Mouse (Mus musculus) brain, embryonic 14.5 days (tissue): Measurements from ENCODE around the gene Ephb2.

Experiments used
- CTCF ChIP-seq: fragments of 200-500 bp; IDR thresholded peaks from 2 replicates; pipeline ENCODE4 v1.5.1; 2012; ENCODE audit warnings: inconsistent platforms, mild to moderate bottlenecking, moderate library complexity, borderline replicate concordance; ENCODE audit not compliant: insufficient read depth, insufficient read length; ENCODE audit errors: extremely low read depth
- POLR2A ChIP-seq: fragments of 200-500 bp; IDR thresholded peaks from 2 replicates; pipeline ENCODE4 v1.6.1; 2012; ENCODE audit warnings: mild to moderate bottlenecking, inconsistent platforms, borderline replicate concordance; ENCODE audit not compliant: poor library complexity, insufficient read depth, insufficient read length, severe bottlenecking; ENCODE audit errors: extremely low read depth

DNA sequence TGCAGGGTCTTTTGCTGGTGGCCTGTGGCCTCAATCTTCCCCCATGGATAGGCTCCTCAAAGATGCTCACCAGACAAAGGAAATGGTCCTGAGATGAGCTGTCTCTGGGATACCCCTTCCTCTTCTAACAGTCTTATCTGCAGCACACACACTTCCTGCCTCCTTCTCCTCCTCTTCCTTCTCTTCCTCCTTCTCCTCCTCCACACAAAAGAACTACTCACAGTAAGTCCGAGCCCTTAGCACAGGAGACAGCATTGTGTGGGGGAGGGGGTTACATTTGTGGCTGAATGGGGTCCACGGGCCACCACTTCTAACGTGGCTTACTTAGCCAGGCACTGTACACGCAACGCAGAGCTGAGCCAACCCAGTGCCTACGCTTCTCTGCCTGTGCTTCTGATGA is 182.8 kb downstream of the Ephb2 start:
- TF ChIP-seq CTCF: no peak
- no peak for TF ChIP-seq POLR2A
